Mouse (Mus musculus) lung, adult 2 months (tissue): ENCODE measurements around the gene 1500011B03Rik.
"Not testable (repeated sequence)": the region's sequence is repeated elsewhere in the genome, so short reads cannot be mapped to it uniquely, and the experiment has no call there.

Source experiments
- CTCF ChIP-seq: fragments of 200-500 bp; IDR thresholded peaks from 2 replicates; pipeline ENCODE4 v1.5.1; 2011; ENCODE audit warnings: mild to moderate bottlenecking, low read length, control low read depth; ENCODE audit not compliant: insufficient read depth
- POLR2A ChIP-seq: fragments of 200-500 bp; IDR thresholded peaks from 2 replicates; pipeline ENCODE4 v1.6.1; 2011; ENCODE audit warnings: low read depth, mild to moderate bottlenecking, control low read depth, low read length, borderline replicate concordance; ENCODE audit errors: extremely low read depth

GRCm38 (mm10) chr5:114842155-114842554 lies 18.9 kb upstream of the 1500011B03Rik start:
- TF ChIP-seq CTCF, POLR2A: not testable (repeated sequence)
